14 mouse cellular contexts compared by ENCODE assay signal in genomic region chr2:45118121-45118520, GRCm38 (mm10). TPM values are rescaled to one million over a fixed set of nuclear protein-coding genes. Genes with fewer than 3 reads are reported as not detected.
DNase-seq lines count a peak whose midpoint lies in the region; ATAC-seq and TF ChIP-seq lines count a peak whose summit lies in the region.
"Had no signal": no experiment of that assay in that cellular context is flagged by ENCODE, and none has a peak within 500 bp of the region (broad histone marks: within the 10 kb centered on the region; RNA-seq: fewer than 3 reads in every experiment).

No protein-coding gene starts in this region.

- H3K4me3 ChIP-seq in kidney, adult 2 months (ENCODE audit: insufficient read depth, low read depth, low read length): no peak overlapping the region
- H3K4me3 ChIP-seq in lung, postnatal 0 days (ENCODE audit: low read depth, low read length): peak overlapping the region; percentile 10; the same call in 1 of the 2 replicates
- H3K4me3 ChIP-seq in brown adipose tissue, adult 24 weeks (ENCODE audit: insufficient read depth, low read depth, low read length): peak overlapping the region; percentile 51
- peak overlapping the region; percentile 49 for H3K4me3 ChIP-seq in olfactory bulb, adult 2 months (ENCODE audit: insufficient read depth, low read depth, low read length)

- no peaks in the 10 kb centered on the region for H3K9me3 ChIP-seq in lung, postnatal 0 days (ENCODE audit: low read length)
- H3K9me3 ChIP-seq: forebrain, embryonic 15.5 days; liver, embryonic 13.5 days; midbrain, embryonic 15.5 days had no signal

- H3K36me3 ChIP-seq in kidney, adult 2 months (ENCODE audit: control insufficient read depth, insufficient read depth, low read length): no peaks in the 10 kb centered on the region
- H3K36me3 ChIP-seq in lung, postnatal 0 days (ENCODE audit: insufficient read depth, low read length): no peaks in the 10 kb centered on the region
- H3K36me3 ChIP-seq: forebrain, embryonic 15.5 days; liver, embryonic 13.5 days; midbrain, embryonic 15.5 days had no signal

- H3K27me3 ChIP-seq in kidney, adult 2 months (replicated peaks; ENCODE audit: control insufficient read depth, insufficient read depth, low read length): no peaks in the 10 kb centered on the region; the same call in 1 of the 2 replicates
- no peaks in the 10 kb centered on the region for H3K27me3 ChIP-seq in lung, postnatal 0 days (replicated peaks; ENCODE audit: insufficient read depth, low read length)
- H3K27me3 ChIP-seq: forebrain, embryonic 15.5 days; midbrain, embryonic 15.5 days had no signal

- 53% methylated on average over 3 of the region's 3 CpGs for WGBS in kidney, adult 2 months
- WGBS in lung, postnatal 0 days: 49% methylated on average over 3 of the region's 3 CpGs
- 20% methylated on average over 3 of the region's 3 CpGs for WGBS in olfactory bulb, adult 2 months

- H3K4me2 ChIP-seq in lung, postnatal 0 days (replicated peaks; ENCODE audit: low read depth, low read length): peak overlapping the region; percentile 43

- intact Hi-C loops in left cerebral cortex, postnatal 14 days (cut with DNase I): loop anchor here (5.0 to 10.0 kb wide), 2 partner anchors 247 to 1324 kb away; no protein-coding TSS in a partner anchor

- no peak for TF ChIP-seq EP300 in lung, postnatal 0 days (IDR thresholded peaks at IDR 0.05)

- no peak overlapping the region for H3K9ac ChIP-seq in lung, postnatal 0 days (replicated peaks; ENCODE audit: low read depth)
- H3K9ac ChIP-seq: midbrain, embryonic 15.5 days had no signal

- no peak for TF ChIP-seq CTCF in kidney, adult 2 months (conservative IDR thresholded peaks at IDR 0.05; ENCODE audit: insufficient read depth, insufficient read length, low read depth, low read length)
- TF ChIP-seq CTCF in lung, postnatal 0 days (IDR thresholded peaks at IDR 0.05): no peak
- TF ChIP-seq CTCF in olfactory bulb, adult 2 months (IDR thresholded peaks at IDR 0.05; ENCODE audit: insufficient read depth, low read depth, low read length): no peak

- DNase-seq in kidney, adult 2 months: peak; percentile 14
- DNase-seq in kidney, postnatal 4 days: no peak
- DNase-seq in lung, postnatal 0 days (ENCODE audit: low spot score): peak; percentile 4
- DNase-seq in lung, postnatal 36 days: no peak
- no peak for DNase-seq in gastrocnemius, postnatal 4 days (ENCODE audit: low spot score in 2 of 2)
- no peak for DNase-seq in left cerebral cortex, postnatal 14 days (ENCODE audit: low spot score in 2 of 2)
- DNase-seq: cerebellum, postnatal 25 days; liver, embryonic 13.5 days; right cerebral cortex, postnatal 14 days had no signal

- H3K4me1 ChIP-seq in kidney, adult 2 months (ENCODE audit: control insufficient read depth, insufficient read depth, low read length): no peaks in the 10 kb centered on the region
- no peaks in the 10 kb centered on the region for H3K4me1 ChIP-seq in lung, postnatal 0 days (ENCODE audit: insufficient read depth, low read depth, low read length)
- peaks cover 3% of the 10 kb centered on the region; the same call in 1 of the 2 replicates for H3K4me1 ChIP-seq in brown adipose tissue, adult 24 weeks (ENCODE audit: control insufficient read depth, insufficient read depth, insufficient read length, low read length)
- H3K4me1 ChIP-seq in olfactory bulb, adult 2 months (ENCODE audit: control insufficient read depth, insufficient read depth, low read length): peaks cover 2% of the 10 kb centered on the region; the same call in 1 of the 2 replicates

- no peak for TF ChIP-seq POLR2A in kidney, adult 2 months (IDR thresholded peaks at IDR 0.05; ENCODE audit: low read depth, low read length)
- no peak for TF ChIP-seq POLR2A in olfactory bulb, adult 2 months (IDR thresholded peaks at IDR 0.05; ENCODE audit: insufficient read depth, low read depth, low read length)

- no peak for ATAC-seq in lung, postnatal 0 days
- ATAC-seq: CD4-positive, CD25-positive, alpha-beta regulatory T cell, adult 4 months; forebrain, embryonic 15.5 days; midbrain, embryonic 15.5 days had no signal

- no peak overlapping the region for H3K27ac ChIP-seq in kidney, adult 2 months (ENCODE audit: insufficient read depth, low read depth, low read length)
- H3K27ac ChIP-seq in lung, postnatal 0 days (ENCODE audit: low read length): peak overlapping the region; percentile 69
- peak overlapping the region; percentile 88 for H3K27ac ChIP-seq in brown adipose tissue, adult 24 weeks (replicated peaks; ENCODE audit: low read depth, low read length)
- H3K27ac ChIP-seq in olfactory bulb, adult 2 months (ENCODE audit: insufficient read depth, low read depth, low read length): 0 out of 2 replicates have a peak overlapping the region, but pooled peaks have one; percentile 57

RNA-seq across cellular contexts. Expression of gene Zeb2, which starts 0.9 kb away (rescaled TPM):
- polyA plus RNA-seq in kidney, adult 2 months (2012; rRNA removed): 22.7 and 25.6 TPM in 2 replicates
- 36.4 and 44.9 TPM in 2 replicates for polyA plus RNA-seq in lung, postnatal 0 days (2015; fragmentation: Nextera tagmentation; extraction: Ambion mirVana)
- polyA plus RNA-seq in brown adipose tissue, adult 24 weeks (2012; ENCODE audit: insufficient read depth, insufficient read length, missing spikeins): 51.2 and 53.0 TPM in 2 replicates
- polyA plus RNA-seq in olfactory bulb, adult 2 months (2012; ENCODE audit: insufficient read depth, insufficient read length, low replicate concordance, missing spikeins): 125 and 1,127 TPM in 2 replicates
- total RNA-seq in gastrocnemius, postnatal 4 days (2021): 100 to 1,000 TPM; 146 to 156 TPM
- 100 to 1,000 TPM; 199 to 209 TPM for total RNA-seq in left cerebral cortex, postnatal 14 days (2021)

Comparison
In these comparisons a context has a peak if more than half of its experiments do, and no peak if none do; other contexts are left out.
1. DNase-seq: peak in kidney, adult 2 months (single experiment) and lung, postnatal 0 days (single experiment); none in kidney, postnatal 4 days (0 of 2), lung, postnatal 36 days (single experiment), gastrocnemius, postnatal 4 days (0 of 2) and left cerebral cortex, postnatal 14 days (0 of 2).